Mouse (Mus musculus): ENCODE measurements around the gene Zbed5. TPM values are rescaled to one million over a fixed set of nuclear protein-coding genes. Genes with fewer than 3 reads are reported as not detected.

The Zbed5 gene
- polyA plus RNA-seq, 1 experiment from 2014 or later = 8.7 TPM

GRCm38 (mm10) chr5:129869238-129869995 lies 26.1 kb upstream of the Zbed5 start:
- WGBS = 89% methylated on average over 19 of the region's 19 CpGs
- no peaks in the 10 kb centered on the region for H3K36me3 ChIP-seq (ENCODE audit: control insufficient read depth, insufficient read depth, low read length)
- H3K27ac ChIP-seq (ENCODE audit: low read depth, low read length) = no peak overlapping the region
- no peaks in the 10 kb centered on the region; the same call in 1 of the 2 replicates for H3K4me1 ChIP-seq (ENCODE audit: control insufficient read depth, insufficient read depth, low read length)
- H3K9me3 ChIP-seq (ENCODE audit: control insufficient read depth, low read length) = no peaks in the 10 kb centered on the region
- H3K4me3 ChIP-seq (ENCODE audit: low read length) = no peak overlapping the region
- no peak overlapping the region for H3K9ac ChIP-seq (ENCODE audit: low read depth, low read length)
- no peak for ATAC-seq (ENCODE audit: low FRiP score, low TSS enrichment)
- H3K27me3 ChIP-seq (ENCODE audit: control insufficient read depth, insufficient read depth, low read length) = no peaks in the 10 kb centered on the region
- H3K4me2 ChIP-seq (replicated peaks; ENCODE audit: low read depth, low read length) = no peak overlapping the region

GRCm38 (mm10) chr5:129871238-129871637 lies 24.3 kb upstream of the Zbed5 start:
- Histone ChIP-seq H3K9ac (ENCODE audit: low read depth, low read length) (no peak overlapping the region), H3K4me3 (ENCODE audit: low read length) (no peak overlapping the region), H3K4me2 (replicated peaks; ENCODE audit: low read depth, low read length) (no peak overlapping the region), H3K27me3 (ENCODE audit: control insufficient read depth, insufficient read depth, low read length) (no peaks in the 10 kb centered on the region), H3K27ac (ENCODE audit: low read depth, low read length) (no peak overlapping the region), H3K9me3 (ENCODE audit: control insufficient read depth, low read length) (no peaks in the 10 kb centered on the region), H3K4me1 (ENCODE audit: control insufficient read depth, insufficient read depth, low read length) (no peaks in the 10 kb centered on the region), H3K36me3 (ENCODE audit: control insufficient read depth, insufficient read depth, low read length) (no peaks in the 10 kb centered on the region)
- ATAC-seq (ENCODE audit: low FRiP score, low TSS enrichment) = no peak
- WGBS = 86% methylated on average over 2 of the region's 2 CpGs

DNA sequence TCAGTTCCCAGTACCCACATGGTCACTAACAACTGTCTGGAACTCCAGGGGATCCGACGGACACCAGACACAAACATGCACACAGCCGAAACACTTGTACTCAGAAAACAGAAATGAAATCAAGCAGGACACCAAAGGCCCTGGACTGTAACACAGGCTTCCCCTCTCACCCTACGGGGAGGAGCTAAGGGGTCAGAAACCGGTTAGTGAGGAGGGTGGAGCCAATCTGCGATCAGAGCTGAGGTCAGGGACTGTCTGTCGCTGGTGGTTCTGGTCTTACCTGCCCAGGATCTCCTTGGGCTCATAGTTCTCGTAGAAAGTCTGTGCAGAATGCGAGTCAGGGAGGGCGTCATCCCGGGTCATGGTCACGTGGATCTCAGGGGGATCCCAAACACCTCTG lies 21.6 kb upstream of the Zbed5 start:
- no peak overlapping the region for H3K27ac ChIP-seq (ENCODE audit: low read depth, low read length)
- H3K4me3 ChIP-seq (ENCODE audit: low read length) = no peak overlapping the region
- no peaks in the 10 kb centered on the region for H3K4me1 ChIP-seq (ENCODE audit: control insufficient read depth, insufficient read depth, low read length)
- H3K4me2 ChIP-seq (replicated peaks; ENCODE audit: low read depth, low read length) = no peak overlapping the region
- no peak for ATAC-seq (ENCODE audit: low FRiP score, low TSS enrichment)
- H3K9ac ChIP-seq (ENCODE audit: low read depth, low read length) = no peak overlapping the region
- no peaks in the 10 kb centered on the region for H3K27me3 ChIP-seq (ENCODE audit: control insufficient read depth, insufficient read depth, low read length)
- 85% methylated on average over 12 of the region's 12 CpGs for WGBS
- no peaks in the 10 kb centered on the region; the same call in 1 of the 2 replicates for H3K36me3 ChIP-seq (ENCODE audit: control insufficient read depth, insufficient read depth, low read length)
- H3K9me3 ChIP-seq (ENCODE audit: control insufficient read depth, low read length) = no peaks in the 10 kb centered on the region; the same call in 1 of the 2 replicates

GRCm38 (mm10) chr5:129875098-129875497 lies 20.4 kb upstream of the Zbed5 start:
- ATAC-seq (ENCODE audit: low FRiP score, low TSS enrichment) = no peak
- WGBS = 85% methylated on average over 11 of the region's 11 CpGs
- Histone ChIP-seq H3K9me3 (ENCODE audit: control insufficient read depth, low read length) (no peaks in the 10 kb centered on the region; the same call in 1 of the 2 replicates), H3K4me3 (ENCODE audit: low read length) (no peak overlapping the region), H3K9ac (ENCODE audit: low read depth, low read length) (no peak overlapping the region), H3K27ac (ENCODE audit: low read depth, low read length) (no peak overlapping the region), H3K4me1 (ENCODE audit: control insufficient read depth, insufficient read depth, low read length) (no peaks in the 10 kb centered on the region), H3K27me3 (ENCODE audit: control insufficient read depth, insufficient read depth, low read length) (no peaks in the 10 kb centered on the region), H3K4me2 (replicated peaks; ENCODE audit: low read depth, low read length) (no peak overlapping the region), H3K36me3 (ENCODE audit: control insufficient read depth, insufficient read depth, low read length) (no peaks in the 10 kb centered on the region; the same call in 1 of the 2 replicates)

DNA sequence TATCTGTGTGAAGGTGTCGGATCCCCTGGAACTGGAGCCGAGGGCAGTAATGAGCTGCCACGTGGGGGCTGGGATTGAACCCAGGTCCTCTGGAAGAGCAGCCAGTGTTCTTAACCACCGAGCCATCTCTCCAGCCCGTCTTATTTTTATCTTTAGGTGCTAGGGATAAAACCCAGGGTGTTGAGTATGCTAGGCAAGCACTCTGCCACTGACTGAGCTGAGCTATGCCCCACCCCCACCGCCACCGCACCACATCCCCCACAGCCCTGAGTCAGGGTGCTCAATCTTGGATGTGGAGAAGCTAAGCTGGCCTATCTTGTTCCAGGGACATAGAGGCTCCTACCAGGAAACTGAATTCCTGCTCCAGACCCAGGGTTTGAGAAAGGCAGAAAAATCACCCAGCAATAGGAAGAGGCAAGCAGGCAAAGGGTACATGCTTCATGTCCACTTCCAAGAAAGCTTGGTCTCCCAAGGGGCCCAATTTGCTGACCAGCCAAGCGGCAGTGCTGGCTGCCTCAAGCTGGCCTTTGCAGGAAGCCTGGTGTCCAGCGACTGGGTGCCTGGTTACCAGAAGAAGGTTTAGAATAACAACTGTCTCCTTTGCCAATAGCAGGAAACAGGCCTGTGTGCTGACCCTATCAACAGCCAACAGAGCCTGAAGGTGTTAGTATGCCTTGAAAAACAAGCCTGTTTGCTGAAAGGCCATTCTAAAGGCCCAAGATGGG lies 17.6 kb upstream of the Zbed5 start:
- WGBS = 71% methylated on average over 9 of the region's 9 CpGs
- Histone ChIP-seq H3K27me3 (ENCODE audit: control insufficient read depth, insufficient read depth, low read length) (no peaks in the 10 kb centered on the region), H3K36me3 (ENCODE audit: control insufficient read depth, insufficient read depth, low read length) (peaks cover 23% of the 10 kb centered on the region), H3K27ac (ENCODE audit: low read depth, low read length) (no peak overlapping the region), H3K4me1 (ENCODE audit: control insufficient read depth, insufficient read depth, low read length) (no peaks in the 10 kb centered on the region), H3K4me2 (replicated peaks; ENCODE audit: low read depth, low read length) (no peak overlapping the region), H3K9ac (ENCODE audit: low read depth, low read length) (no peak overlapping the region), H3K4me3 (ENCODE audit: low read length) (no peak overlapping the region), H3K9me3 (ENCODE audit: control insufficient read depth, low read length) (no peaks in the 10 kb centered on the region; the same call in 1 of the 2 replicates)
- no peak for ATAC-seq (ENCODE audit: low FRiP score, low TSS enrichment)

- ATAC-seq (ENCODE audit: low FRiP score, low TSS enrichment) = 0 out of 2 replicates have a peak, but pooled peaks have one; percentile 32
- Histone ChIP-seq H3K27me3 (ENCODE audit: control insufficient read depth, insufficient read depth, low read length) (no peaks in the 10 kb centered on the region), H3K9ac (ENCODE audit: low read depth, low read length) (no peak overlapping the region), H3K36me3 (ENCODE audit: control insufficient read depth, insufficient read depth, low read length) (peaks cover 30% of the 10 kb centered on the region), H3K27ac (ENCODE audit: low read depth, low read length) (no peak overlapping the region), H3K9me3 (ENCODE audit: control insufficient read depth, low read length) (no peaks in the 10 kb centered on the region; the same call in 1 of the 2 replicates), H3K4me2 (replicated peaks; ENCODE audit: low read depth, low read length) (no peak overlapping the region), H3K4me3 (ENCODE audit: low read length) (no peak overlapping the region), H3K4me1 (ENCODE audit: control insufficient read depth, insufficient read depth, low read length) (no peaks in the 10 kb centered on the region)
- WGBS = 60% methylated on average over 2 of the region's 2 CpGs
Observed at GRCm38 (mm10) chr5:129878946-129879345, 16.6 kb upstream of the Zbed5 start.

GRCm38 (mm10) chr5:129879888-129880287 lies 15.6 kb upstream of the Zbed5 start:
- 0 out of 2 replicates have a peak, but pooled peaks have one; percentile 15 for ATAC-seq (ENCODE audit: low FRiP score, low TSS enrichment)
- H3K9ac ChIP-seq (ENCODE audit: low read depth, low read length) = no peak overlapping the region
- H3K27ac ChIP-seq (ENCODE audit: low read depth, low read length) = no peak overlapping the region
- no peak overlapping the region for H3K4me2 ChIP-seq (replicated peaks; ENCODE audit: low read depth, low read length)
- no peaks in the 10 kb centered on the region; the same call in 1 of the 2 replicates for H3K9me3 ChIP-seq (ENCODE audit: control insufficient read depth, low read length)
- no peaks in the 10 kb centered on the region for H3K4me1 ChIP-seq (ENCODE audit: control insufficient read depth, insufficient read depth, low read length)
- 65% methylated on average over 3 of the region's 3 CpGs for WGBS
- H3K4me3 ChIP-seq (ENCODE audit: low read length) = no peak overlapping the region
- H3K27me3 ChIP-seq (ENCODE audit: control insufficient read depth, insufficient read depth, low read length) = no peaks in the 10 kb centered on the region
- H3K36me3 ChIP-seq (ENCODE audit: control insufficient read depth, insufficient read depth, low read length) = peaks cover 38% of the 10 kb centered on the region

DNA sequence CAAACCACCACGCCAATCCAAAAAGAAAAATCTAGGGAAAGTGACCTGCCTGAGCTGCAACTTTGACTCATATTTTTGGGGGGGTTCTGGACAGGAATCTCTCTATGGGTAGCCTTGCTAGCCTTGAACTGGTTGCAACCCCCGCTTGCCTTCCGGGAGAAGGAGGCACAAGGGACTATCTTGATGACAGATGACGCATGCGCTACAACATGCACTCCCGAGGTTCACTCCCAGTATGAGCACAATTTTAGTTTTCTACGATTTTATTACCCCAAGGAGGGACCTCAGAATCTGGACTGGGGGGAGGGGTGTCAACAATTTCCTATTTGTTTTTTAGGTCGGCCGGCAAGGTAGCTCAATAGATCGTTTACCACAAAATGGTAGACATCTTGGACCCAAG lies 9.3 kb upstream of the Zbed5 start:
- H3K9ac ChIP-seq (ENCODE audit: low read depth, low read length) = peak overlapping the region; percentile 79
- 0 out of 2 replicates have a peak, but pooled peaks cover 3% of the 10 kb centered on the region for H3K4me1 ChIP-seq (ENCODE audit: control insufficient read depth, insufficient read depth, low read length)
- no peaks in the 10 kb centered on the region for H3K27me3 ChIP-seq (ENCODE audit: control insufficient read depth, insufficient read depth, low read length)
- H3K4me2 ChIP-seq (replicated peaks; ENCODE audit: low read depth, low read length) = peak overlapping the region; percentile 77
- ATAC-seq (ENCODE audit: low FRiP score, low TSS enrichment) = no peak
- peak overlapping the region; percentile 90 for H3K4me3 ChIP-seq (ENCODE audit: low read length)
- no peak overlapping the region for H3K27ac ChIP-seq (ENCODE audit: low read depth, low read length)
- WGBS = 34% methylated on average over 10 of the region's 10 CpGs
- H3K36me3 ChIP-seq (ENCODE audit: control insufficient read depth, insufficient read depth, low read length) = peaks cover 31% of the 10 kb centered on the region
- no peaks in the 10 kb centered on the region for H3K9me3 ChIP-seq (ENCODE audit: control insufficient read depth, low read length)
